Mouse (Mus musculus): ENCODE measurements around the gene Coro1a. TPM values are rescaled to one million over a fixed set of nuclear protein-coding genes. Genes with fewer than 3 reads are reported as not detected.

The Coro1a gene
- polyA plus RNA-seq, 1 experiment from 2014 or later, result 86.6 TPM

DNA sequence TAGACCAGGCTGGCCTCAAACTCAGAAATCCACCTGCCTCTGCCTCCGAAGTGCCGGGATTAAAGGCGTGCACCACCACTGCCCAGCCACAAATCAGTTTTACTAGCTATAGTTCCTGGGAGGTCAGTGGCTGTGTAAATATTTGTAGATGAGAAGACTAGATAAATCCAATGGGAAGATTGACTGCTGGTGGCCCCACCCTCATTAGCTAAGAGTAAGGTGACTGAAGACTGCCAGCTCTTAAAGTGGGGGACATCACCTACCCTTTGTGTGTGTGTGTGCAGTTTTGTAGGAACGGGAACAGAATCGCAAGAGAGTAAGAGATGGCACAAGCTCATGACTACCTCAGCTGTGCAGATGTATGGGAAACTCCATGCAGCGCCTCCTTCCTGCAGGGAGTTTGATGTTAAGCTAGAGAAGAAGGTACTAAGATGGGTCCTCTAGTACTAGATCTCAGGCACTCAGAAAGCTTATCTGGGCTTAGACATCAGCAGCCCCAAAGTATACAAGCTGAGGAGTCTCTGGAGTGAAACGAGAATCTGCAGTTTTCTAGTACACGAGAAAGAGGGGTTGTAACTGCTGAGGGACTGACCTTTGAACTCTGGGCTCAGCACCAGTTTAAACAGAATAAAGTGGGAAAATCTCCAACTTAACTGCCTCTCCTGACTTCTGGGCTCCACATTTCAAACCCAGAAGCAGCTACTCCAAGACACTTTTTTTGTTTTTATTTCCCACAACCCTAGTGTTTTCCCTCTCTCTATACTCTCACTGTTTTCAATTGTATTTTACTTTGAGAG, 28.8 kb downstream of the Coro1a start:
- Histone ChIP-seq H3K36me3 (peaks cover 41% of the 10 kb centered on the region), H3K9me3 (replicated peaks) (no peaks in the 10 kb centered on the region), H3K4me2 (no peak overlapping the region), H3K27ac (peak overlapping the region; percentile 51; the same call in 1 of the 2 replicates), H3K27me3 (replicated peaks) (no peaks in the 10 kb centered on the region), H3K9ac (no peak overlapping the region), H3K4me3 (no peak overlapping the region), H3K4me1 (peaks cover 3% of the 10 kb centered on the region; the same call in 1 of the 2 replicates)
- 0 out of 2 replicates have a peak, but pooled peaks have one; percentile 13 for ATAC-seq
- WGBS (ENCODE audit: insufficient replicate concordance), result 72% methylated on average over 8 of the region's 8 CpGs

DNA sequence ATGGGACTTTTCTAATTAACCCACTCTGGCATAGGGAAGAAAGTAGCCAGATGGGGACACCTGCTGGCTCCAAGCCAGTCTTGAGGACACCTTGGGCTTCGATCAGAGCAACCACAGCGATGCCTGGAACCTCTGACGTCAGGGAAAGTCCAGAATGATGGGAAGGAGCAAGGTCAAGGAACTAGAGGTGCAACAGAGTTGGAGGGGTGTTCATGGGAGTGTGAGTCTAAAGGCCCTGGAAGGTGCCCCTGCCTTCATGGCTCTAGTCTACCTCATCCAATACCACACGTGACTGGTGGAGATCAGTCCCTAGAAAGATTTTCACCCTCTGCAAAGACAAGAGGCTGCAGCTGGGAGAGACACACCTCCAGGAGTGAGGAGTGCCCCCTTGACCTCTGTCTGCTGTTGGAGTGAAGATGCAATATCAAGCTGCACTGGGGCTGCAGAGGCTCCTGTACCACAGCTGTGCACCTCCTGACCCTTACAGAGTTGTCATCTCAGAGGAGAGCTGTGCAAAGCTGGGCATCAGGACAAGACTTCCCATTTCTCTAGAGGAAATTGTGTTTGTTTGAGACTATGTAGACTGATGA, 30.9 kb downstream of the Coro1a start:
- H3K4me1 ChIP-seq, result peaks cover 3% of the 10 kb centered on the region; the same call in 1 of the 2 replicates
- no peak overlapping the region for H3K4me2 ChIP-seq
- no peak for ATAC-seq
- no peak overlapping the region for H3K4me3 ChIP-seq
- H3K9ac ChIP-seq, result no peak overlapping the region
- H3K27me3 ChIP-seq (replicated peaks), result no peaks in the 10 kb centered on the region
- 69% methylated on average over 4 of the region's 4 CpGs for WGBS (ENCODE audit: insufficient replicate concordance)
- no peaks in the 10 kb centered on the region for H3K9me3 ChIP-seq (replicated peaks)
- no peak overlapping the region for H3K27ac ChIP-seq
- peaks cover 60% of the 10 kb centered on the region for H3K36me3 ChIP-seq

DNA sequence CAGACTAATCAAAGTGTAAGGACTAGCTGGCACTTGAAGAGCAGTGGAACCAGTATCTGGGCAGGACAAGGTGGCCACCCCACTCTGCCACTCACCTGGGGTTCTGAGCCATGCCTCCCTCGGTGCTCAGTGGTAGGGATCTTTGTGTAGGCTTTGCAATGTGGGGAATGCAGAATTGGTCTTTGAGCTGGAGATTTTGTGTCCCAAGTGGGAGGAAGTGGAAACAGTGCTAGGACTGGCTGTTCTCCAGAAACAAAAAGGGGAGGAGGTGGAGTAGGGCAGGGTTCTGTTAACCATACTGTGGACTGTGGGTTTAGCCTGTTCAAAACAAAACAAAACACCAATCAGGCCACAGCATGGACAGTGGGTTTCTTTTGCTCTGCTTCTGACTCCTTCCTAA, 31.4 kb downstream of the Coro1a start, which contains the start of gene Sult1a1:
Gene Sult1a1, minus strand, starts transcription at position 226 of the 400 bp plus-strand sequence.
- WGBS (ENCODE audit: insufficient replicate concordance), result 70% methylated on average over 1 of the region's 1 CpGs
- Histone ChIP-seq H3K36me3 (peaks cover 65% of the 10 kb centered on the region), H3K27me3 (replicated peaks) (no peaks in the 10 kb centered on the region), H3K4me3 (no peak within 1 kb of the TSS), H3K27ac (no peak within 1 kb of the TSS), H3K9ac (no peak within 1 kb of the TSS), H3K4me2 (no peak within 1 kb of the TSS), H3K9me3 (replicated peaks) (no peaks in the 10 kb centered on the region), H3K4me1 (peaks cover 3% of the 10 kb centered on the region; the same call in 1 of the 2 replicates)
- ATAC-seq, result no peak

DNA sequence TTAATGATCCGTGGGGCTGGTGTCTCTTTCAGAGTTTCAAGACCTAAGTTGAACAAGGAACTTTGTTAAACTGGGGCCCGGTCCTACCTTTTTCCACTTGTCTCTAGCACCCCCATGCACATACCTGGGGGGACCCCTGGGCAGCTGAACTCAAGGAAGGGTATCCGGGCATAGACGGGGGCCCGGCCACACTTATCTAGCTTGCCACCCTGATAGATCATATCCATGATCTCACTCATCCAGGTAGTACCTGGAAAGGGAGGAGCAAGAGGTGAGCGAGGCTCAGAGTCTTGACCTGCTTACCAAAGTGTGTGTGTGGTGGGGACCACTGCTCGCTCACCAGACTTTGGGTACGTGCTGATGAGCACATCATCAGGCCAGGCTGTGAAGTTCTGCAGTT, 32.5 kb downstream of the Coro1a start:
- no peak overlapping the region for H3K4me2 ChIP-seq
- no peak overlapping the region for H3K9ac ChIP-seq
- no peaks in the 10 kb centered on the region for H3K27me3 ChIP-seq (replicated peaks)
- H3K9me3 ChIP-seq (replicated peaks), result no peaks in the 10 kb centered on the region
- 87% methylated on average over 8 of the region's 8 CpGs for WGBS (ENCODE audit: insufficient replicate concordance)
- H3K4me3 ChIP-seq, result no peak overlapping the region
- no peak for ATAC-seq
- peaks cover 76% of the 10 kb centered on the region for H3K36me3 ChIP-seq
- peaks cover 3% of the 10 kb centered on the region; the same call in 1 of the 2 replicates for H3K4me1 ChIP-seq
- H3K27ac ChIP-seq, result no peak overlapping the region

DNA sequence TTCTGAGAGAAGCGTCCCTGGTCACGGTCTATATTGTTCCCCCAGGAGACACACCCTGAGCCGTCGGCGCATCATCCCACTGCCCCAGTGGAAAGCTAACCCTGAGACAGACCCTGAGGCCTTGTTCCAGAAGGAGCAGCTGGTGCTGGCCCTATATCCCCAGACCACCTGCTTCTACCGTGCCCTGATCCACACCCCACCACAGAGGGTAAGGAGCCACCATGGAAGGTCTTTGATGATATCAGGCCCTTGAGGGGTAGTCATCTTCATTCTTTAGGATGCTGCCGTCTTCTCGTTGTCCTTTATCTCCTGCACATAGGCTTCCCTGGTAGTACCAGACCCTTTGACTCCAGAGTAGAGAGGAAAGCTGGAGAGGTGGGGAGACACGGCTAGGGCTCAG, 35.5 kb downstream of the Coro1a start:
- Histone ChIP-seq H3K4me1 (peaks cover 10% of the 10 kb centered on the region; the same call in 1 of the 2 replicates), H3K9ac (no peak overlapping the region), H3K27ac (no peak overlapping the region), H3K27me3 (replicated peaks) (no peaks in the 10 kb centered on the region), H3K4me2 (no peak overlapping the region), H3K9me3 (replicated peaks) (no peaks in the 10 kb centered on the region), H3K36me3 (peaks cover 89% of the 10 kb centered on the region), H3K4me3 (no peak overlapping the region)
- ATAC-seq, result no peak; the same call in 1 of the 2 replicates
- WGBS (ENCODE audit: insufficient replicate concordance), result 89% methylated on average over 9 of the region's 9 CpGs

DNA sequence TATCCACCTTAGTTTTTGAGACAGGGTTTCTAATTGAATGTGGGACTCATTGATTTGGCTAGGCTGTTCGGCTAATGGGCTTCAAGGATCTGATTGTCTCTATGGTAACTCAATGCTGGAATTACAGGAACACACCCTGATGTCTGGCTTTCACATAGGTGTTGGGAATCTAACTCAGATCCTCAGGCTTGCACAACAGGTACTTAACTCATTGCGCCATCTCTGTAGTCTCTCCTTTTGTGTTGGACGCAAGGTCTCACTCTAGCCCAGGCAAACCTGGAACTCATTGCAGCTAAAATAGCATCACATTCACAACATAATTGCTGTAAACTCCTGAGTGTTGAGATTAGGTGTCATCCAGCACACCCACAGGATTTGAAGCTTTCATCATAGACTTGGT, 37.4 kb downstream of the Coro1a start:
- no peak overlapping the region for H3K9ac ChIP-seq
- H3K4me2 ChIP-seq, result no peak overlapping the region
- no peak overlapping the region for H3K27ac ChIP-seq
- 87% methylated on average over 3 of the region's 3 CpGs for WGBS (ENCODE audit: insufficient replicate concordance)
- no peaks in the 10 kb centered on the region for H3K9me3 ChIP-seq (replicated peaks)
- H3K27me3 ChIP-seq (replicated peaks), result no peaks in the 10 kb centered on the region
- no peak for ATAC-seq
- no peak overlapping the region for H3K4me3 ChIP-seq
- H3K4me1 ChIP-seq, result peaks cover 7% of the 10 kb centered on the region; the same call in 1 of the 2 replicates
- peaks cover 91% of the 10 kb centered on the region for H3K36me3 ChIP-seq

DNA sequence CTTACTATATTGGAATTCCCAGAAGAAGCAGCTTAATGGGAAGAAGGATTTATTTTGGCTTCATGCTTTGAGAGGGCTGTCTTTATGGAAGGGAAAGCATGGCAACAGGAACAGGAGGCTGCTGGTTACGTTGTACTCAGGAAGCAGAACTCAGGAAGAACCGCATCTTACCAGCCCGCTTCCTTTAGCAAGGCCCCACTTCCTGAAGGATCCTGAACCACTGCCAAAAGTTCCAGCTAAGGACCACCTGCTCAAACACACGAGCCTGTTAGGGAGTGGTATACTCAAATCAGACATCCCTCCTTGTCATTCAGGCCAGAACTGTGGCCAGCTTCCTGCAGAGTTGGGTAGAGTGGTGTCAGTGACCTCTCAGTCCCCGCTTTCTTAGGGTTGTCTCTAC, 39.1 kb downstream of the Coro1a start:
- Histone ChIP-seq H3K9me3 (replicated peaks) (no peaks in the 10 kb centered on the region), H3K9ac (no peak overlapping the region), H3K4me2 (no peak overlapping the region), H3K27ac (no peak overlapping the region; the same call in 1 of the 2 replicates), H3K4me1 (peaks cover 7% of the 10 kb centered on the region; the same call in 1 of the 2 replicates), H3K27me3 (replicated peaks) (no peaks in the 10 kb centered on the region), H3K36me3 (peaks cover 94% of the 10 kb centered on the region), H3K4me3 (no peak overlapping the region)
- no peak for ATAC-seq
- WGBS (ENCODE audit: insufficient replicate concordance), result 66% methylated on average over 5 of the region's 5 CpGs

GRCm38 (mm10) chr7:126667495-126668090, 40.0 kb downstream of the Coro1a start:
- Histone ChIP-seq H3K4me1 (peaks cover 7% of the 10 kb centered on the region; the same call in 1 of the 2 replicates), H3K4me3 (no peak overlapping the region), H3K9me3 (replicated peaks) (no peaks in the 10 kb centered on the region), H3K27ac (no peak overlapping the region), H3K36me3 (peaks cover 93% of the 10 kb centered on the region), H3K4me2 (no peak overlapping the region), H3K27me3 (replicated peaks) (no peaks in the 10 kb centered on the region), H3K9ac (no peak overlapping the region)
- ATAC-seq, result no peak
- WGBS (ENCODE audit: insufficient replicate concordance), result 79% methylated on average over 9 of the region's 9 CpGs

- Histone ChIP-seq H3K4me2 (no peak overlapping the region), H3K36me3 (peaks cover 82% of the 10 kb centered on the region), H3K27ac (no peak overlapping the region), H3K4me1 (peaks cover 7% of the 10 kb centered on the region; the same call in 1 of the 2 replicates), H3K27me3 (replicated peaks) (no peaks in the 10 kb centered on the region), H3K4me3 (no peak overlapping the region), H3K9ac (no peak overlapping the region), H3K9me3 (replicated peaks) (no peaks in the 10 kb centered on the region)
- no peak for ATAC-seq
- 82% methylated on average over 3 of the region's 3 CpGs for WGBS (ENCODE audit: insufficient replicate concordance)
Measured at GRCm38 (mm10) chr7:126665269-126665668, 42.3 kb downstream of the Coro1a start.

- no peaks in the 10 kb centered on the region for H3K9me3 ChIP-seq (replicated peaks)
- H3K36me3 ChIP-seq, result peaks cover 69% of the 10 kb centered on the region
- no peaks in the 10 kb centered on the region for H3K27me3 ChIP-seq (replicated peaks)
- no peak for ATAC-seq
- no peak overlapping the region for H3K9ac ChIP-seq
- no peak overlapping the region for H3K4me2 ChIP-seq
- H3K4me1 ChIP-seq, result 0 out of 2 replicates have a peak, but pooled peaks cover 2% of the 10 kb centered on the region
- H3K4me3 ChIP-seq, result no peak overlapping the region
- no peak overlapping the region for H3K27ac ChIP-seq
- WGBS (ENCODE audit: insufficient replicate concordance), result 80% methylated on average over 8 of the region's 8 CpGs
Measured at GRCm38 (mm10) chr7:126663646-126664045, 43.9 kb downstream of the Coro1a start.

GRCm38 (mm10) chr7:126659771-126660170, 47.8 kb downstream of the Coro1a start:
- no peak for ATAC-seq
- 80% methylated on average over 3 of the region's 3 CpGs for WGBS (ENCODE audit: insufficient replicate concordance)
- H3K27ac ChIP-seq, result no peak overlapping the region
- H3K9ac ChIP-seq, result no peak overlapping the region
- H3K4me2 ChIP-seq, result no peak overlapping the region
- no peaks in the 10 kb centered on the region for H3K27me3 ChIP-seq (replicated peaks)
- H3K4me3 ChIP-seq, result no peak overlapping the region
- peaks cover 40% of the 10 kb centered on the region for H3K36me3 ChIP-seq
- H3K4me1 ChIP-seq, result peaks cover 27% of the 10 kb centered on the region
- no peaks in the 10 kb centered on the region for H3K9me3 ChIP-seq (replicated peaks)

GRCm38 (mm10) chr7:126657522-126657921, 50.1 kb downstream of the Coro1a start:
- WGBS (ENCODE audit: insufficient replicate concordance), result 76% methylated on average over 1 of the region's 1 CpGs
- Histone ChIP-seq H3K4me3 (no peak overlapping the region), H3K9me3 (replicated peaks) (no peaks in the 10 kb centered on the region), H3K4me2 (no peak overlapping the region), H3K27me3 (replicated peaks) (no peaks in the 10 kb centered on the region), H3K4me1 (peaks cover 48% of the 10 kb centered on the region), H3K27ac (no peak overlapping the region), H3K9ac (no peak overlapping the region), H3K36me3 (peaks cover 21% of the 10 kb centered on the region)
- ATAC-seq, result no peak
